Mouse (Mus musculus): ENCODE measurements around the gene Myl12a.

- TF ChIP-seq CTCF (IDR thresholded peaks at IDR 0.05; ENCODE audit: borderline replicate concordance, insufficient read depth, low read length) = no peak
- no peak for TF ChIP-seq POLR2A (IDR thresholded peaks at IDR 0.05; ENCODE audit: low read depth, low read length)
Observed at GRCm38 (mm10) chr17:71034472-71034871, 31.8 kb upstream of the Myl12a start.

Data from embryonic fibroblast, embryonic 13.5 days (primary cell).